Mouse (Mus musculus): ENCODE measurements around the gene Sumo3. TPM values are rescaled to one million over a fixed set of nuclear protein-coding genes. Genes with fewer than 3 reads are reported as not detected.

Sumo3 gene
- polyA plus RNA-seq, 1 experiment from 2014 or later: 356 TPM

DNA sequence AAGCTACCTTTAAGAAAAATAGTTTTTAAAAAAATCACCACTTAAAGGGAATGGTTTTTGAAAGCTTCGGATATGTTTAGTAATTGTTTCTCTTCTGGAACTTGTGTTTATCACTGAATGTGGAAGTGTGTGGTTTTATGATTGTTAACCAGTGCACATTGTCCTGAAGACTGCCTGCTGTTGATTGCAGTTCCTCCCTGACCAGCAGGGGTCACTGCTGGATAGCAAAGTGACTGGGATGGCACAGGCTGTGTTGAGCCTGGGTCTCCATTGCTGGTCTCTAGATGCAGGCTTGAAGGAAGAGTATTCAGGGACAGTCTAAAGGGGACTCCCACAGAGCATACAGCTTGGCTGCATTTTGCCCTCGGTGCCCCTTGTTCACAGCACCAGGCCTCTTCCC lies 21.6 kb downstream of the Sumo3 start:
- H3K27me3 ChIP-seq (replicated peaks; ENCODE audit: control insufficient read depth, insufficient read depth, low read length): no peaks in the 10 kb centered on the region

DNA sequence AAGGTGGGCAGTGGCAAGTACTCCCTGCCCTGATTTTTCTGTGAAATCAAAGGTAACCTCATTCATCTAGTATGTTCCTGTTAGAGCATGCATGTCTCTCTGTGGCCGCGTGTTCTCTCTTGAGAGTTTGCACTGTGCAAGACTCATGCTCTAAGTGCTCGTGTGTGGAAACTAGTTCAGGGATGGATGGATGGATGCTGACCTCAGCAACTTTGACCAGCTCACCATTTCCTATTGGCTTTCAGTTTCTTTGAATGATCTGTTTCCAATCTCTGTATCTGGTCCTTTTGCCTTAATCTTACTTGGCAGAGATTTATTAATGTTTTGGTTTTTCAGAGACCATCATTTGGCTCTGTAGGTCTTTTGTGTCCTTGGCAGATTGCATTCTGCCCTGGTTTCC lies 23.3 kb downstream of the Sumo3 start:
- ATAC-seq: no peak
- Histone ChIP-seq H3K4me2 (ENCODE audit: low read depth, low read length) (no peak overlapping the region), H3K27ac (ENCODE audit: low read length) (no peak overlapping the region), H3K9me3 (ENCODE audit: control insufficient read depth, low read length) (no peaks in the 10 kb centered on the region), H3K27me3 (replicated peaks; ENCODE audit: control insufficient read depth, insufficient read depth, low read length) (no peaks in the 10 kb centered on the region), H3K9ac (ENCODE audit: low read depth, low read length) (no peak overlapping the region), H3K4me1 (ENCODE audit: control insufficient read depth, insufficient read depth, low read length) (peaks cover 18% of the 10 kb centered on the region), H3K4me3 (ENCODE audit: low read length) (no peak overlapping the region), H3K36me3 (ENCODE audit: control insufficient read depth, insufficient read depth, low read length) (no peaks in the 10 kb centered on the region)
- 86% methylated on average over 3 of the region's 3 CpGs for WGBS

More for the DNA sequence above, 21.6 kb downstream of the Sumo3 start:
- peak; percentile 57 for ATAC-seq
- no peaks in the 10 kb centered on the region for H3K36me3 ChIP-seq (ENCODE audit: control insufficient read depth, insufficient read depth, low read length)
- no peak overlapping the region for H3K9ac ChIP-seq (ENCODE audit: low read depth, low read length)
- H3K27ac ChIP-seq (ENCODE audit: low read length): no peak overlapping the region
- no peaks in the 10 kb centered on the region for H3K9me3 ChIP-seq (ENCODE audit: control insufficient read depth, low read length)
- WGBS: 45% methylated on average over 2 of the region's 2 CpGs
- no peak overlapping the region for H3K4me2 ChIP-seq (ENCODE audit: low read depth, low read length)
- no peak overlapping the region for H3K4me3 ChIP-seq (ENCODE audit: low read length)
- peaks cover 24% of the 10 kb centered on the region for H3K4me1 ChIP-seq (ENCODE audit: control insufficient read depth, insufficient read depth, low read length)

DNA sequence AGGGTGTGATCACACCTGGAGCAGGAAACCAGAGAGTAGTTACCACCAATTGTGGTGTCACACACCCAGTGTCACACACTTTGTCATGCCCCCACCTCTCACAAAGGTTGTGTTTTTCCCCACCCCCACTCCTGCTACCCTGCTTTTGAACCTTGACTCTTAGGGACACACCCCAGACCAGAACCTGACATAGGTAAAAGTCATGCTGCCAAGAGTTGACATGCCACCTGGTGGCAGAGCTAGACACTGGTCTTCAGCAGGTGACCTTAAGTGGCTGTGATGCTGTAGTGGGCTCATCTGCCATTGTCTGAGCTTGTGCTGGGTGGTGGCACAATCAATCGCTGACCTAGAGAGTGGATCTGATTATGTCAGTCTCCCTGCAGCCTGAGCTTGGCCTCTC lies 24.1 kb downstream of the Sumo3 start:
- no peak overlapping the region for H3K9ac ChIP-seq (ENCODE audit: low read depth, low read length)
- no peaks in the 10 kb centered on the region for H3K36me3 ChIP-seq (ENCODE audit: control insufficient read depth, insufficient read depth, low read length)
- no peaks in the 10 kb centered on the region for H3K27me3 ChIP-seq (replicated peaks; ENCODE audit: control insufficient read depth, insufficient read depth, low read length)
- 0 out of 2 replicates have a peak, but pooled peaks have one; percentile 9 for ATAC-seq
- H3K4me1 ChIP-seq (ENCODE audit: control insufficient read depth, insufficient read depth, low read length): peaks cover 9% of the 10 kb centered on the region
- H3K4me2 ChIP-seq (ENCODE audit: low read depth, low read length): no peak overlapping the region
- no peak overlapping the region for H3K27ac ChIP-seq (ENCODE audit: low read length)
- 86% methylated on average over 1 of the region's 1 CpGs for WGBS
- no peaks in the 10 kb centered on the region for H3K9me3 ChIP-seq (ENCODE audit: control insufficient read depth, low read length)
- no peak overlapping the region for H3K4me3 ChIP-seq (ENCODE audit: low read length)

DNA sequence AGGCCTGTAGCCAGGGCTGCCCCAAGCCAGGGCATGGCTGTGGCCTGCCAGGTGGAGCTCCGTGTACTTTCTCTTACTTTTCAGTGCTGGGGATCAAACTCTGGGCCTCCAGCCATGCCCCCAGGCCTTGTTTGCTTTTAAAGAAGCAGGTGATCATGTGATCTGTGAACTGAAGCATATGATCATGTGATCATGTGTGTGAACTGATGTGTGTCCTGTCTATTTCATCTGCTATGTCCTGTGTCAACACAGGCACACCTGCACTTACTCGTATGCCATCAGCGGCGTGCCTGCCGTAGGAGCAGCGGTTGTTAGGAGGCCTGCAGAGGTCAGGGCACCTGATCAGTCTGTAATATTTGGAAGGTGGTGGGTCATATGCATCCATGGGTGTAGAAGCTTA lies 28.1 kb downstream of the Sumo3 start:
- WGBS: 71% methylated on average over 6 of the region's 6 CpGs
- no peak overlapping the region for H3K4me3 ChIP-seq (ENCODE audit: low read length)
- H3K9ac ChIP-seq (ENCODE audit: low read depth, low read length): no peak overlapping the region
- no peaks in the 10 kb centered on the region for H3K9me3 ChIP-seq (ENCODE audit: control insufficient read depth, low read length)
- H3K4me2 ChIP-seq (ENCODE audit: low read depth, low read length): no peak overlapping the region
- H3K27me3 ChIP-seq (replicated peaks; ENCODE audit: control insufficient read depth, insufficient read depth, low read length): no peaks in the 10 kb centered on the region
- peaks cover 2% of the 10 kb centered on the region; the same call in 1 of the 2 replicates for H3K36me3 ChIP-seq (ENCODE audit: control insufficient read depth, insufficient read depth, low read length)
- ATAC-seq: no peak
- peaks cover 7% of the 10 kb centered on the region; the same call in 1 of the 2 replicates for H3K4me1 ChIP-seq (ENCODE audit: control insufficient read depth, insufficient read depth, low read length)
- no peak overlapping the region for H3K27ac ChIP-seq (ENCODE audit: low read length)

DNA sequence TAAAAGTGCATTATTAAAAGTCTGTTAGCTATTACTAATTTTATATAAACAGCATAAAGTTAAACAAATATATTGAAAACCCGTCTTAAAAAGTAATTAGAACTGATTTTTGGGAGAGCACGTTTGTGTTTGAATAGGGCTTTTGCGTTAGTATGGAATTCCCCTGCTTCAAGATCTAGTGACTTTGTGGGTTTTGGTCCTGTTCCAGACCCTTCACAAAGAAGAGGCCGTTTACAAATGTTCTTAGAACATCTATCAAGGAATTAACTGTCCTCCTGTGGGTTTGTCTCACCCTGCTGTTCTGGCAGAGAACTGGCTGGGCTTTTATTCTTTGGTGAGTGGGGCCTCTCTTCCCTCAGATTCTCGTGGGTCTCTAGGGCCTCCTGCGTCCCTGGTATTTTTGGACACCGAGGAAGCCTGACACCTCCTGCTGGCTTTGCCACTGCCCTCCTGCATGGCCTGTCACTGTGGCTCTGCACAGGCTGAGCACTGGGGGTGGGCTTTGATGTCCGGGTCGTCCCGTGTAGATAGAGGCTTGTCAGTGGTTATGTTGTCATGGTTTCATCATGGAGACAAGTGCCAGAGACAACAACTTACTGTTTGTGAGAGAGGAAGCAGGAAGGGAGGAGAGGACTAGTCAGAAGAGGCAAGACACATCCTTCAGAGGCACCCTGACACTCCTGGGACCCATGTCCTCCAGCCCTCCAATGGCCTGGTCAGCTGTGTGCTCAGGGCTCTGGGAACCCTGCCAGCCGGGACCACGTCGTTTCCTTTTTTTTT lies 28.7 kb downstream of the Sumo3 start:
- Histone ChIP-seq H3K9ac (ENCODE audit: low read depth, low read length) (no peak overlapping the region), H3K4me1 (ENCODE audit: control insufficient read depth, insufficient read depth, low read length) (peaks cover 7% of the 10 kb centered on the region; the same call in 1 of the 2 replicates), H3K27me3 (replicated peaks; ENCODE audit: control insufficient read depth, insufficient read depth, low read length) (no peaks in the 10 kb centered on the region), H3K4me2 (ENCODE audit: low read depth, low read length) (no peak overlapping the region), H3K36me3 (ENCODE audit: control insufficient read depth, insufficient read depth, low read length) (peaks cover 2% of the 10 kb centered on the region; the same call in 1 of the 2 replicates), H3K4me3 (ENCODE audit: low read length) (no peak overlapping the region), H3K27ac (ENCODE audit: low read length) (peak overlapping the region; percentile 34; the same call in 1 of the 2 replicates), H3K9me3 (ENCODE audit: control insufficient read depth, low read length) (no peaks in the 10 kb centered on the region)
- ATAC-seq: no peak
- WGBS: 52% methylated on average over 13 of the region's 13 CpGs

DNA sequence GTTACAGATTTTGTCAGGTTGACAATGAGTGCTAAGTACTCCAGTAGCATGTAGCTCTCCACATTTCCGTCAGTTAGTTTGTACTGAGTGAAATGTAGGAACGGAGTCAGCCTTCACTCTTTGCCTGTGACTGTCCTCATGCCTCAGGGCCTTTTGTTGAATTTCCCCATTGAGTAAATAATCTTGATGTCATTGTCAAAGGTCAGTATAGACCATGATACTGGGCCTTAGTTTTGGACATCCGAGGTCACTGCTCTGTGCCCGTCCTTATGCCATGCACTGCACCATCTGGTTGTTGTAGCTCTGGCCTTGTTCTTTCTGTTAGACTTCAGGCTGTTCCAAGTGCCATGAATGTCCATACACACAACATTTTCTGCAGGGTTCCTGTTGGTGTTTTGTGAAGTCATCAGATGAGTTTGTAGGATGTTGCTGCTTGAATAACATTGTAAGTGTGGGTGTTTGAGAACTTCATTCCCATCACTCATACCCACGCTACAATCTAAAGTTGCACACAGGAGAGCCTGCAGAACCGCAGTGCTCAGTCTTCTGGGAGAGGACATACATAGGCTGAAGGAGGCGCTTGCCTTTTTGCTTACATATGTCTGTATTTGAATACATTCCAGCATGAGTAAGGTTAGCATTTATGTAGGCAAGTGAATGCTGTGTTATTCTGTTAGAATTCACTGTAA lies 30.5 kb downstream of the Sumo3 start:
- peaks cover 4% of the 10 kb centered on the region for H3K36me3 ChIP-seq (ENCODE audit: control insufficient read depth, insufficient read depth, low read length)
- no peak overlapping the region for H3K4me2 ChIP-seq (ENCODE audit: low read depth, low read length)
- no peak overlapping the region for H3K9ac ChIP-seq (ENCODE audit: low read depth, low read length)
- ATAC-seq: no peak
- no peak overlapping the region for H3K4me3 ChIP-seq (ENCODE audit: low read length)
- no peaks in the 10 kb centered on the region for H3K9me3 ChIP-seq (ENCODE audit: control insufficient read depth, low read length)
- H3K27ac ChIP-seq (ENCODE audit: low read length): no peak overlapping the region
- H3K4me1 ChIP-seq (ENCODE audit: control insufficient read depth, insufficient read depth, low read length): peaks cover 2% of the 10 kb centered on the region; the same call in 1 of the 2 replicates
- no peaks in the 10 kb centered on the region for H3K27me3 ChIP-seq (replicated peaks; ENCODE audit: control insufficient read depth, insufficient read depth, low read length)
- WGBS: 91% methylated on average over 7 of the region's 7 CpGs

DNA sequence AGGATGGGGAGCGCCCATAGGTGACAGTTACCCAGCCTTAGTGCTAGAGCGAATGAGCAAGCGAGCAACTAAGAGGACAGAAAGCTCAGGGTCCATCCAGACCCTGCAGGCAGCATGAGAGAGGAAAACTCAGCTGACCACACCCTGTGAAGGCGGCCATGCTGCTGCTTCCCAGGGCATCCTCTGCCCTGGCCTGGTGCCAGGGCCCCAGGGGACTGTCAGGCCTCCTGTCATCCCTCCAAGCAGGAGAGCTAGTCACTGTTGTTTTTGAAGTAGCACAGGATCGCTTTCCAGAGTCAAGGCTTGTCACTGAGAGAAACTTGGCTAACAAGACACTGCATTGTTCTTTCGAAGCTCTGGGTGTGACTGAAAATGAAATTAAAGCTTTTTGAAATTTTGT lies 33.1 kb downstream of the Sumo3 start:
- Histone ChIP-seq H3K27me3 (replicated peaks; ENCODE audit: control insufficient read depth, insufficient read depth, low read length) (no peaks in the 10 kb centered on the region), H3K9me3 (ENCODE audit: control insufficient read depth, low read length) (no peaks in the 10 kb centered on the region), H3K27ac (ENCODE audit: low read length) (no peak overlapping the region), H3K9ac (ENCODE audit: low read depth, low read length) (no peak overlapping the region), H3K4me2 (ENCODE audit: low read depth, low read length) (no peak overlapping the region), H3K4me1 (ENCODE audit: control insufficient read depth, insufficient read depth, low read length) (peaks cover 2% of the 10 kb centered on the region; the same call in 1 of the 2 replicates), H3K4me3 (ENCODE audit: low read length) (no peak overlapping the region), H3K36me3 (ENCODE audit: control insufficient read depth, insufficient read depth, low read length) (peaks cover 11% of the 10 kb centered on the region)
- ATAC-seq: no peak
- 80% methylated on average over 6 of the region's 6 CpGs for WGBS

DNA sequence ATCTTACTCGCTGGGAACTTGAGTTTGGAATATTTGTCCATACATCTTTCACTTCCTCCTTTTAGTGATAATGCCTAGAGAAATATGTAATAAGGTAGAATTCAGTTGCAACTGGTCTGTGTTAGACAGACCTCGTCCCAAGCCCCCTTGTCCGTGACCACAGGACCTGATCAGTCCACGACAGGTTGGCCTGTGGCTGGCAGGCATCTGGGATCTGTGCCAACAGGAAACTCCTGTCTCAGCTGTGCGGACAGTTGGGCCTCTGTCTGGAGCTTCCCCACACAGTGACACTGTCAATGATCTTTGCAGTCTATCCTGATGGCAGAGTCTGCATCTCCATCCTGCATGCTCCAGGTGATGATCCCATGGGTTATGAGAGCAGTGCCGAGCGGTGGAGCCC lies 37.3 kb downstream of the Sumo3 start:
- no peak overlapping the region for H3K27ac ChIP-seq (ENCODE audit: low read length)
- no peaks in the 10 kb centered on the region for H3K9me3 ChIP-seq (ENCODE audit: control insufficient read depth, low read length)
- peaks cover 2% of the 10 kb centered on the region; the same call in 1 of the 2 replicates for H3K4me1 ChIP-seq (ENCODE audit: control insufficient read depth, insufficient read depth, low read length)
- no peaks in the 10 kb centered on the region for H3K27me3 ChIP-seq (replicated peaks; ENCODE audit: control insufficient read depth, insufficient read depth, low read length)
- peaks cover 21% of the 10 kb centered on the region for H3K36me3 ChIP-seq (ENCODE audit: control insufficient read depth, insufficient read depth, low read length)
- ATAC-seq: no peak
- H3K4me3 ChIP-seq (ENCODE audit: low read length): no peak overlapping the region
- 75% methylated on average over 7 of the region's 7 CpGs for WGBS
- no peak overlapping the region for H3K4me2 ChIP-seq (ENCODE audit: low read depth, low read length)
- H3K9ac ChIP-seq (ENCODE audit: low read depth, low read length): no peak overlapping the region

DNA sequence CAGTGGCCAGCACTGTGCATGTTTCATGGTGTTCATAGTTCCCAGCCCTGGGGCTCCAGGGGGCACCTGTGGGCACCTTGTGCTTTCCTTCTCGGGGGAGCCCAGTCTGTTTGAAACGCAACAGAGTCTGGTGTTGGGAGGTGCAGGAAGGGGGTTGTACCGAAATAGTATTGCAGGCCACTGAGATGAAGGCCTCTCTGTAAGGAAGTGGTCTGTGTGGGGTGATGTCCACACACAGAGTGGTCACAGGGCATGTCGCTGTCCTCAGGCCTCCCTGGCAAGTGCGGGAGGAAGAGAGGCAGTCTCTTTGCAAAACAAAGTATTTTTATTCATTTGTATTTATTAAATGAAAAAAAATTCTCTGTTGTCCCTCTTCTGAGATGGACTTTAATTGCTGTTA lies 39.7 kb downstream of the Sumo3 start:
- peaks cover 21% of the 10 kb centered on the region for H3K36me3 ChIP-seq (ENCODE audit: control insufficient read depth, insufficient read depth, low read length)
- no peak overlapping the region for H3K27ac ChIP-seq (ENCODE audit: low read length)
- H3K4me2 ChIP-seq (ENCODE audit: low read depth, low read length): no peak overlapping the region
- WGBS: 91% methylated on average over 5 of the region's 5 CpGs
- no peaks in the 10 kb centered on the region for H3K9me3 ChIP-seq (ENCODE audit: control insufficient read depth, low read length)
- H3K27me3 ChIP-seq (replicated peaks; ENCODE audit: control insufficient read depth, insufficient read depth, low read length): no peaks in the 10 kb centered on the region
- H3K4me1 ChIP-seq (ENCODE audit: control insufficient read depth, insufficient read depth, low read length): no peaks in the 10 kb centered on the region
- no peak for ATAC-seq
- H3K4me3 ChIP-seq (ENCODE audit: low read length): no peak overlapping the region
- no peak overlapping the region for H3K9ac ChIP-seq (ENCODE audit: low read depth, low read length)

All from intestine, embryonic 16.5 days (tissue).